Mouse (Mus musculus): ENCODE results near the gene D430042O09Rik.

The D430042O09Rik gene

GRCm38 (mm10) chr7:125872874-125873273 is 165.2 kb downstream of the D430042O09Rik start:
- DNase-seq (ENCODE audit: low spot score in 2 of 2) = no peak

- no peak for DNase-seq (ENCODE audit: low spot score in 2 of 2)
These were observed 166.3 kb downstream of the D430042O09Rik start for GRCm38 (mm10) chr7:125873971-125874495.

- no peak for DNase-seq (ENCODE audit: low spot score in 2 of 2)
These were observed 170.4 kb downstream of the D430042O09Rik start for GRCm38 (mm10) chr7:125878040-125878439.

GRCm38 (mm10) chr7:125883232-125883631 is 175.5 kb downstream of the D430042O09Rik start:
- no peak for DNase-seq (ENCODE audit: low spot score in 2 of 2)

GRCm38 (mm10) chr7:125886116-125886680 is 178.5 kb downstream of the D430042O09Rik start:
- no peak for DNase-seq (ENCODE audit: low spot score in 2 of 2)

GRCm38 (mm10) chr7:125887124-125887523 is 179.4 kb downstream of the D430042O09Rik start:
- DNase-seq (ENCODE audit: low spot score in 2 of 2) = no peak

GRCm38 (mm10) chr7:125887761-125888160 is 180.1 kb downstream of the D430042O09Rik start:
- no peak for DNase-seq (ENCODE audit: low spot score in 2 of 2)

GRCm38 (mm10) chr7:125888373-125888772 is 180.7 kb downstream of the D430042O09Rik start:
- no peak for DNase-seq (ENCODE audit: low spot score in 2 of 2)

GRCm38 (mm10) chr7:125893621-125894020 is 185.9 kb downstream of the D430042O09Rik start:
- no peak for DNase-seq (ENCODE audit: low spot score in 2 of 2)

GRCm38 (mm10) chr7:125897059-125897458 is 189.4 kb downstream of the D430042O09Rik start:
- no peak for DNase-seq (ENCODE audit: low spot score in 2 of 2)

GRCm38 (mm10) chr7:125899036-125899435 is 191.3 kb downstream of the D430042O09Rik start:
- DNase-seq (ENCODE audit: low spot score in 2 of 2) = no peak

- no peak for DNase-seq (ENCODE audit: low spot score in 2 of 2)
These were observed 192.2 kb downstream of the D430042O09Rik start for GRCm38 (mm10) chr7:125899916-125900315.

- no peak for DNase-seq (ENCODE audit: low spot score in 2 of 2)
These were observed 192.9 kb downstream of the D430042O09Rik start for GRCm38 (mm10) chr7:125900386-125901161.

GRCm38 (mm10) chr7:125920801-125921200 is 213.1 kb downstream of the D430042O09Rik start:
- DNase-seq (ENCODE audit: low spot score in 2 of 2) = peak in 1 of 2 experiments; percentile 63

GRCm38 (mm10) chr7:125924044-125924443 is 216.4 kb downstream of the D430042O09Rik start:
- no peak for DNase-seq (ENCODE audit: low spot score in 2 of 2)
